Mouse (Mus musculus) midbrain, postnatal 0 days (tissue): Measurements from ENCODE around the gene Tekt4. TPM values are rescaled to one million over a fixed set of nuclear protein-coding genes. Genes with fewer than 3 reads are reported as not detected.

Experiments
- ATAC-seq: fragments of 200-750 bp; cut with Nextera tagmentation; 2 replicates; pipeline ENCODE4 v1.8.0; 2017; ENCODE audit warnings: moderate number of reproducible peaks, mild to moderate bottlenecking, moderate TSS enrichment, moderate library complexity; ENCODE audit not compliant: low FRiP score
- DNase-seq: peaks from one replicate; pipeline ENCODE4 v3.0.0-alpha.2; 2015; ENCODE audit warnings: low spot score
- H3K27ac ChIP-seq: fragments of 300-500 bp; sonication (generic); 2 replicates; pipeline ENCODE4 v1.5.1; 2014; ENCODE audit warnings: low read depth, mild to moderate bottlenecking, low read length, mixed read lengths
- H3K27me3 ChIP-seq: fragments of 300-500 bp; sonication (generic); 2 replicates; pipeline ENCODE4 v1.6.1; 2014; ENCODE audit warnings: low read length, control low read depth, mixed read lengths; ENCODE audit not compliant: insufficient read depth
- H3K36me3 ChIP-seq: fragments of 300-500 bp; sonication (generic); 2 replicates; pipeline ENCODE4 v1.6.1; 2014; ENCODE audit warnings: low read length, control low read depth, mixed read lengths; ENCODE audit not compliant: insufficient read depth
- H3K4me1 ChIP-seq: fragments of 300-500 bp; sonication (generic); 2 replicates; pipeline ENCODE4 v1.6.1; 2014; ENCODE audit warnings: mild to moderate bottlenecking, control low read depth, antibody characterized with exemption, low read length, mixed read lengths; ENCODE audit not compliant: insufficient read depth
- H3K4me2 ChIP-seq: fragments of 300-500 bp; sonication (generic); 2 replicates; pipeline ENCODE4 v1.6.1; 2014; ENCODE audit warnings: low read depth, mild to moderate bottlenecking, low read length, mixed read lengths; ENCODE audit not compliant: poor library complexity, severe bottlenecking
- H3K4me3 ChIP-seq: fragments of 300-500 bp; sonication (generic); 2 replicates; pipeline ENCODE4 v1.5.1; 2014; ENCODE audit warnings: low read depth, mild to moderate bottlenecking, low read length, moderate library complexity
- H3K9ac ChIP-seq: fragments of 300-500 bp; sonication (generic); replicated peaks from 2 replicates; pipeline ENCODE4 v1.6.1; 2014; ENCODE audit warnings: mild to moderate bottlenecking, low read length, moderate library complexity, mixed read lengths; ENCODE audit not compliant: poor library complexity, severe bottlenecking
- H3K9me3 ChIP-seq: fragments of 300-500 bp; sonication (generic); 2 replicates; pipeline ENCODE4 v1.6.1; 2016; ENCODE audit warnings: low read length, control low read depth
- CTCF ChIP-seq: IDR thresholded peaks from 2 replicates; pipeline ENCODE4 v1.5.1; 2016; ENCODE audit warnings: antibody characterized with exemption, mild to moderate bottlenecking
- WGBS: fragments of 180-500 bp; shearing (Covaris S2); extraction: QIAGEN DNeasy Blood & Tissue Kit; methylation state at CpG from one replicate; pipeline ENCODE4 v1.1.7; 2014; 5-methylcytosine and 5-hydroxymethylcytosine counted together
- polyA plus RNA-seq: library from polyadenylated mRNA; unstranded; fragments of >200 nt; fragmentation: Nextera tagmentation; extraction: Ambion mirVana; gene quantifications from 2 replicates; pipeline ENCODE4 v1.2.1, GENCODE M21; 2015
- total RNA-seq: library from RNA; depleted of rRNA; stranded (reverse); fragments of >200 nt; gene quantifications from 2 replicates; pipeline ENCODE4 v1.2.3, GENCODE M21; 2014; rRNA removed

Gene Tekt4
- total and polyA plus RNA-seq, 2 experiments from 2014 or later = 2.3 to 5.2 TPM

DNA sequence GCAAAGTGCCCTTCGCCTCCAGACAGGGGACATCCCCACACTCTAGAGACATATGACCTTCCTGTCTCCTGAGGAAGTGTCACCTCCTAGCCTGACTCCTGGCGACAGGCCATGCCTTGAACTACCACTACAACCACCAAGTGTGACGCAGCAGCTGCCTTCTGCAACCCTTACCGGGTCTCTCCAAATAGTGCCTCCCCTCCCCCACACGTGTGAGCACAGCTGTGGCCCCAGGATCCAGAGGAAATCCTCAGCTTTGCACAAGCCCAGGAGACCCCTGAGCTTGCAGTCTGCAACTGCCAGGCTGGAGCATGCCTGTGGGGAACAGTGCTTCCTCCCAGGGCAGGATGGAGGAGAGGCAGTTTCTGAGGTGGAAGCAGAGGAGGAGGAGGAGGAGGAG lies 61.9 kb downstream of the Tekt4 start:
- TF ChIP-seq CTCF = no peak
- H3K36me3 ChIP-seq = no peaks in the 10 kb centered on the region
- H3K27me3 ChIP-seq = no peaks in the 10 kb centered on the region
- H3K4me2 ChIP-seq = no peak overlapping the region
- H3K9ac ChIP-seq = no peak overlapping the region
- WGBS = 59% methylated on average over 5 of the region's 5 CpGs
- H3K9me3 ChIP-seq = no peaks in the 10 kb centered on the region
- ATAC-seq (no peak), DNase-seq (no peak)
- no peak overlapping the region for H3K27ac ChIP-seq
- peaks cover 5% of the 10 kb centered on the region; the same call in 1 of the 2 replicates for H3K4me1 ChIP-seq
- no peak overlapping the region for H3K4me3 ChIP-seq

- DNase-seq (peak; percentile 53), ATAC-seq (peak; percentile 82)
- peaks cover 5% of the 10 kb centered on the region; the same call in 1 of the 2 replicates for H3K4me1 ChIP-seq
- H3K4me3 ChIP-seq = no peak overlapping the region
- H3K27me3 ChIP-seq = no peaks in the 10 kb centered on the region
- no peaks in the 10 kb centered on the region for H3K36me3 ChIP-seq
- H3K9ac ChIP-seq = no peak overlapping the region
- H3K27ac ChIP-seq = 0 out of 2 replicates have a peak overlapping the region, but pooled peaks have one; percentile 26
- WGBS = 51% methylated on average over 17 of the region's 17 CpGs
- no peak overlapping the region for H3K4me2 ChIP-seq
- H3K9me3 ChIP-seq = no peaks in the 10 kb centered on the region
- no peak for TF ChIP-seq CTCF
These were observed 63.7 kb downstream of the Tekt4 start for GRCm38 (mm10) chr17:25518144-25518543.

DNA sequence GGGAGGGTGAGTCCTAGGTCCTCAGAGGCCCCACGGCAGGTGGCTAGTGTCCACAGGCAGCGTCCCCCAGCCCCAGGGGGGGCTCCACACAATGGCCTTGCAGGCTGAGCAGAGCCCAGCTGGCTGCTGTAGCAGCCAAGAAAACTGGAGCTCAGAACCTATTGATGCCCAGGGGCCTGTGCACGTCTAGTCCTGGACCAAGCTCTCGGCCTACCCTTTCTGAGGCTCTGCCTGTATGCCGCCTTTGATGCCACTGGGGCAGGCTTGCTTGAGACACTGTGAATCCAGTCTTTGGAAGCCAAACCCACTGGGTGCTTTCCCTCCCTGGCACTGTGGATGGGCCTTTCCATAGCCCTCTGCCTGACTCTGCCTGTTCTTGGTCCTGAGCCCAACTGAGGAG lies 65.1 kb downstream of the Tekt4 start:
- WGBS = 45% methylated on average over 5 of the region's 5 CpGs
- H3K4me1 ChIP-seq = peaks cover 5% of the 10 kb centered on the region; the same call in 1 of the 2 replicates
- no peak overlapping the region for H3K4me3 ChIP-seq
- H3K9me3 ChIP-seq = no peaks in the 10 kb centered on the region
- no peak overlapping the region for H3K27ac ChIP-seq
- H3K27me3 ChIP-seq = 0 out of 2 replicates have a peak, but pooled peaks cover under 1% of the 10 kb centered on the region
- TF ChIP-seq CTCF = no peak
- H3K4me2 ChIP-seq = no peak overlapping the region
- no peaks in the 10 kb centered on the region for H3K36me3 ChIP-seq
- no peak overlapping the region; the same call in 1 of the 2 replicates for H3K9ac ChIP-seq
- ATAC-seq (0 out of 2 replicates have a peak, but pooled peaks have one; percentile 38), DNase-seq (peak; percentile 53)

GRCm38 (mm10) chr17:25520492-25520891 lies 66.1 kb downstream of the Tekt4 start:
- no peak for DNase-seq
- Histone ChIP-seq H3K27ac (no peak overlapping the region), H3K9ac (no peak overlapping the region), H3K27me3 (0 out of 2 replicates have a peak, but pooled peaks cover 4% of the 10 kb centered on the region), H3K36me3 (no peaks in the 10 kb centered on the region), H3K4me1 (peaks cover 5% of the 10 kb centered on the region; the same call in 1 of the 2 replicates), H3K4me3 (no peak overlapping the region), H3K4me2 (no peak overlapping the region), H3K9me3 (no peaks in the 10 kb centered on the region)
- no peak for TF ChIP-seq CTCF
- 48% methylated on average over 9 of the region's 9 CpGs for WGBS
- ATAC-seq = no peak

- ATAC-seq = no peak
- no peak for DNase-seq
- H3K4me1 ChIP-seq = peaks cover 5% of the 10 kb centered on the region; the same call in 1 of the 2 replicates
- no peak overlapping the region for H3K4me3 ChIP-seq
- H3K36me3 ChIP-seq = no peaks in the 10 kb centered on the region
- no peak for TF ChIP-seq CTCF
- H3K4me2 ChIP-seq = no peak overlapping the region
- no peak overlapping the region for H3K27ac ChIP-seq
- 0 out of 2 replicates have a peak, but pooled peaks cover 4% of the 10 kb centered on the region for H3K27me3 ChIP-seq
- 88% methylated on average over 12 of the region's 12 CpGs for WGBS
- H3K9me3 ChIP-seq = no peaks in the 10 kb centered on the region
- no peak overlapping the region for H3K9ac ChIP-seq
These were observed 67.7 kb downstream of the Tekt4 start for GRCm38 (mm10) chr17:25522080-25522479.

Other genes starting within 250 kb of the Tekt4 start
- 97.2 and 104 TPM in 2 replicates for gene Gnptg, start 214.5 kb upstream of the Tekt4 start, total RNA-seq
- gene Gnptg, start 214.5 kb upstream of the Tekt4 start, polyA plus RNA-seq = 127 and 134 TPM in 2 replicates
- 39.6 and 40.1 TPM in 2 replicates for gene Tsr3, start 214.4 kb upstream of the Tekt4 start, total RNA-seq
- gene Tsr3, start 214.4 kb upstream of the Tekt4 start, polyA plus RNA-seq = 74.2 and 76.2 TPM in 2 replicates
- 94.2 and 98.4 TPM in 2 replicates for gene Baiap3, start 198.3 kb upstream of the Tekt4 start, total RNA-seq
- 48.4 and 49.9 TPM in 2 replicates for gene Baiap3, start 198.3 kb upstream of the Tekt4 start, polyA plus RNA-seq
- 444 and 524 TPM in 2 replicates for gene Ube2i, start 180.0 kb upstream of the Tekt4 start, total RNA-seq
- gene Ube2i, start 180.0 kb upstream of the Tekt4 start, polyA plus RNA-seq = 401 and 432 TPM in 2 replicates
- not detected in 2 replicates for gene Prss34, start 156.2 kb upstream of the Tekt4 start, total RNA-seq
- gene Prss34, start 156.2 kb upstream of the Tekt4 start, polyA plus RNA-seq = not detected in 2 replicates
- not detected in 2 replicates for gene Prss28, start 146.0 kb upstream of the Tekt4 start, total RNA-seq
- not detected in 2 replicates for gene Prss28, start 146.0 kb upstream of the Tekt4 start, polyA plus RNA-seq
- not detected in 2 replicates for gene Prss29, start 136.0 kb upstream of the Tekt4 start, total RNA-seq
- gene Prss29, start 136.0 kb upstream of the Tekt4 start, polyA plus RNA-seq = not detected in 2 replicates
- gene Tpsab1, start 109.1 kb upstream of the Tekt4 start, total RNA-seq = not detected in 2 replicates
- not detected in 2 replicates for gene Tpsab1, start 109.1 kb upstream of the Tekt4 start, polyA plus RNA-seq
- 0.28 and 1.8 TPM in 2 replicates for gene Tpsb2, start 88.3 kb upstream of the Tekt4 start, total RNA-seq
- 0.60 and 1.0 TPM in 2 replicates for gene Tpsb2, start 88.3 kb upstream of the Tekt4 start, polyA plus RNA-seq
- gene Tpsg1, start 85.3 kb upstream of the Tekt4 start, total RNA-seq = not detected in 2 replicates
- 1.0 and 1.2 TPM in 2 replicates for gene Tpsg1, start 85.3 kb upstream of the Tekt4 start, polyA plus RNA-seq
- 117 and 164 TPM in 2 replicates for gene Cacna1h, start 20.8 kb upstream of the Tekt4 start, total RNA-seq
- 7.6 and 9.5 TPM in 2 replicates for gene Cacna1h, start 20.8 kb upstream of the Tekt4 start, polyA plus RNA-seq
- gene Sstr5, start 42.7 kb downstream of the Tekt4 start, total RNA-seq = 1.9 and 2.0 TPM in 2 replicates
- 1.7 and 2.4 TPM in 2 replicates for gene Sstr5, start 42.7 kb downstream of the Tekt4 start, polyA plus RNA-seq
- 21.5 and 31.0 TPM in 2 replicates for gene Sox8, start 116.1 kb downstream of the Tekt4 start, total RNA-seq
- 16.3 and 19.9 TPM in 2 replicates for gene Sox8, start 116.1 kb downstream of the Tekt4 start, polyA plus RNA-seq
- gene Lmf1, start 124.5 kb downstream of the Tekt4 start, total RNA-seq = 27.3 and 27.6 TPM in 2 replicates
- 19.8 and 23.0 TPM in 2 replicates for gene Lmf1, start 124.5 kb downstream of the Tekt4 start, polyA plus RNA-seq